Comparison of ENCODE assay signal across 11 mouse cellular contexts in the genomic region with DNA sequence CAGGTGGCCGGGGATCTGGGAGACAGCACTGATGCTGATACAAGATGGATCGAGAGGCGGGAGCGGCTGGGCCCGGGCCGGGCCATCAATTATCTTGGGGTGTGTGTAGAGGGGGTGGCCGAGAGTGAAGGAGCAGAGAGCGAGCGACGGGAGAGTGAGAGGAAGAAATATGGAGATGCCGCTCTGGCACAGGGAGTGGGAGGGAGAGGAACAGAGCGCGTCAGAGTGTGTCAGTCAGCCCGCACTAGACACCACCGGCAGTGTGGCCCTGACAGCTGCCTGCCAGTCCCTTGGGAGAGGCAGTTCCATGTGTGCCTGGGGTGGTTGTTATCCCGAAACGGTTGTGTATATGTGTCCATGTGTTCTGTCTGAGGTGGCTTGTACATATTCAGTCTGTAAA. TPM values are rescaled to one million over a fixed set of nuclear protein-coding genes. Genes with fewer than 3 reads are reported as not detected.
DNase-seq lines count a peak whose midpoint lies in the region; ATAC-seq lines count a peak whose summit lies in the region.
"Had no signal": no experiment of that assay in that cellular context is flagged by ENCODE, and none has a peak within 500 bp of the region (broad histone marks: within the 10 kb centered on the region; RNA-seq: fewer than 3 reads in every experiment).

No protein-coding gene starts in this region.

- ATAC-seq in heart, embryonic 12.5 days (ENCODE audit: insufficient number of reproducible peaks, low FRiP score) = no peak
- ATAC-seq in forebrain, embryonic 13.5 days = peak; percentile 25
- no peak for ATAC-seq in limb, embryonic 11.5 days (ENCODE audit: insufficient number of reproducible peaks, low FRiP score, low TSS enrichment, low read depth)
- ATAC-seq in neural tube, embryonic 12.5 days (ENCODE audit: low FRiP score, low read depth) = peak; percentile 31

- no peaks in the 10 kb centered on the region for H3K36me3 ChIP-seq in heart, embryonic 10.5 days
- no peaks in the 10 kb centered on the region for H3K36me3 ChIP-seq in heart, embryonic 12.5 days
- H3K36me3 ChIP-seq in forebrain, embryonic 13.5 days (ENCODE audit: poor library complexity, severe bottlenecking) = no peaks in the 10 kb centered on the region
- no peaks in the 10 kb centered on the region for H3K36me3 ChIP-seq in limb, embryonic 11.5 days (ENCODE audit: control insufficient read depth, insufficient read depth, low read length)
- H3K36me3 ChIP-seq in neural tube, embryonic 12.5 days = no peaks in the 10 kb centered on the region
- H3K36me3 ChIP-seq: stomach, embryonic 15.5 days had no signal

- H3K4me2 ChIP-seq in heart, embryonic 12.5 days = no peak overlapping the region
- H3K4me2 ChIP-seq in forebrain, embryonic 13.5 days = peak overlapping the region; percentile 83
- H3K4me2 ChIP-seq in limb, embryonic 11.5 days (ENCODE audit: low read depth, severe bottlenecking) = no peak overlapping the region
- H3K4me2 ChIP-seq in neural tube, embryonic 12.5 days (replicated peaks) = peak overlapping the region; percentile 81

- WGBS in heart, embryonic 10.5 days = 4% methylated on average over 17 of the region's 17 CpGs
- 4% methylated on average over 17 of the region's 17 CpGs for WGBS in heart, embryonic 12.5 days
- WGBS in forebrain, embryonic 13.5 days = 4% methylated on average over 16 of the region's 17 CpGs
- WGBS in limb, embryonic 11.5 days = 3% methylated on average over 17 of the region's 17 CpGs
- WGBS in neural tube, embryonic 12.5 days = 1% methylated on average over 17 of the region's 17 CpGs

- DNase-seq in heart, embryonic 10.5 days (ENCODE audit: low spot score) = no peak
- DNase-seq in limb, embryonic 11.5 days (ENCODE audit: low spot score) = peak; percentile 37
- DNase-seq in heart, adult 18-20 months = no peak
- DNase-seq in cerebellum, adult 18-20 months = no peak
- no peak for DNase-seq in lung, postnatal 10 days
- DNase-seq: kidney, postnatal 25 days; left cerebral cortex, postnatal 4 days had no signal

- H3K27ac ChIP-seq in heart, embryonic 10.5 days = no peak overlapping the region
- no peak overlapping the region for H3K27ac ChIP-seq in heart, embryonic 12.5 days (ENCODE audit: poor library complexity, severe bottlenecking)
- peak overlapping the region; percentile 70 for H3K27ac ChIP-seq in forebrain, embryonic 13.5 days
- no peak overlapping the region for H3K27ac ChIP-seq in limb, embryonic 11.5 days (replicated peaks; ENCODE audit: low read depth, low read length)
- H3K27ac ChIP-seq in neural tube, embryonic 12.5 days = peak overlapping the region; percentile 84
- H3K27ac ChIP-seq: stomach, embryonic 15.5 days had no signal

- peaks cover 38% of the 10 kb centered on the region for H3K4me1 ChIP-seq in heart, embryonic 10.5 days
- peaks cover 12% of the 10 kb centered on the region for H3K4me1 ChIP-seq in heart, embryonic 12.5 days (replicated peaks)
- H3K4me1 ChIP-seq in forebrain, embryonic 13.5 days = peaks cover 81% of the 10 kb centered on the region
- H3K4me1 ChIP-seq in limb, embryonic 11.5 days (ENCODE audit: control insufficient read depth, insufficient read depth, low read length) = peaks cover 49% of the 10 kb centered on the region
- H3K4me1 ChIP-seq in neural tube, embryonic 12.5 days = peaks cover 74% of the 10 kb centered on the region

- 0 out of 2 replicates have a peak overlapping the region, but pooled peaks have one; percentile 27 for H3K4me3 ChIP-seq in heart, embryonic 10.5 days
- H3K4me3 ChIP-seq in heart, embryonic 12.5 days = no peak overlapping the region
- no peak overlapping the region; the same call in 1 of the 2 replicates for H3K4me3 ChIP-seq in forebrain, embryonic 13.5 days
- no peak overlapping the region for H3K4me3 ChIP-seq in limb, embryonic 11.5 days (ENCODE audit: low read depth, low read length)
- H3K4me3 ChIP-seq in neural tube, embryonic 12.5 days = peak overlapping the region; percentile 9; the same call in 1 of the 2 replicates

- no peaks in the 10 kb centered on the region for H3K9me3 ChIP-seq in heart, embryonic 10.5 days
- no peaks in the 10 kb centered on the region for H3K9me3 ChIP-seq in heart, embryonic 12.5 days (replicated peaks)
- no peaks in the 10 kb centered on the region for H3K9me3 ChIP-seq in forebrain, embryonic 13.5 days (replicated peaks)
- no peaks in the 10 kb centered on the region for H3K9me3 ChIP-seq in limb, embryonic 11.5 days (ENCODE audit: control insufficient read depth, low read length)
- no peaks in the 10 kb centered on the region for H3K9me3 ChIP-seq in neural tube, embryonic 12.5 days
- H3K9me3 ChIP-seq: stomach, embryonic 15.5 days had no signal

- H3K27me3 ChIP-seq in heart, embryonic 10.5 days (ENCODE audit: insufficient read depth, poor library complexity, severe bottlenecking) = peaks cover 98% of the 10 kb centered on the region
- H3K27me3 ChIP-seq in heart, embryonic 12.5 days (replicated peaks) = peaks cover 96% of the 10 kb centered on the region
- peaks cover 89% of the 10 kb centered on the region for H3K27me3 ChIP-seq in forebrain, embryonic 13.5 days
- peaks cover 81% of the 10 kb centered on the region for H3K27me3 ChIP-seq in limb, embryonic 11.5 days (ENCODE audit: control insufficient read depth, insufficient read depth, low read length)
- peaks cover 91% of the 10 kb centered on the region for H3K27me3 ChIP-seq in neural tube, embryonic 12.5 days (replicated peaks)

- H3K9ac ChIP-seq in heart, embryonic 12.5 days = no peak overlapping the region
- H3K9ac ChIP-seq in forebrain, embryonic 13.5 days = peak overlapping the region; percentile 16; the same call in 1 of the 2 replicates
- H3K9ac ChIP-seq in limb, embryonic 11.5 days (ENCODE audit: low read length) = no peak overlapping the region
- peak overlapping the region; percentile 44 for H3K9ac ChIP-seq in neural tube, embryonic 12.5 days
- H3K9ac ChIP-seq: stomach, embryonic 15.5 days had no signal

RNA-seq across cellular contexts. Expression of gene Shmt2, which starts 5.2 kb away (rescaled TPM):
- 101 and 126 TPM in 2 replicates for polyA plus RNA-seq in heart, embryonic 10.5 days (2016; fragmentation: Nextera tagmentation; extraction: Ambion mirVana)
- 80.4 and 83.8 TPM in 2 replicates for polyA plus RNA-seq in heart, embryonic 12.5 days (2016; fragmentation: Nextera tagmentation; extraction: Ambion mirVana)
- 89.6 and 91.5 TPM in 2 replicates for polyA plus RNA-seq in forebrain, embryonic 13.5 days (2015; fragmentation: Nextera tagmentation; extraction: Ambion mirVana)
- 102 and 104 TPM in 2 replicates for polyA plus RNA-seq in limb, embryonic 11.5 days (2014; fragmentation: Nextera tagmentation; extraction: Ambion mirVana)
- polyA plus RNA-seq in neural tube, embryonic 12.5 days (2016; fragmentation: Nextera tagmentation; extraction: Ambion mirVana) = 74.2 and 76.9 TPM in 2 replicates
- total RNA-seq in heart, adult 18-20 months (2021) = 10 to 100 TPM; 39.3 to 44.7 TPM

RNA-seq across cellular contexts. Expression of gene Nxph4, which starts 6.9 kb away (rescaled TPM):
- 0.16 and 0.33 TPM in 2 replicates for polyA plus RNA-seq in heart, embryonic 10.5 days (2016; fragmentation: Nextera tagmentation; extraction: Ambion mirVana)
- 0.33 and 0.65 TPM in 2 replicates for polyA plus RNA-seq in heart, embryonic 12.5 days (2016; fragmentation: Nextera tagmentation; extraction: Ambion mirVana)
- polyA plus RNA-seq in forebrain, embryonic 13.5 days (2015; fragmentation: Nextera tagmentation; extraction: Ambion mirVana) = 36.8 and 50.7 TPM in 2 replicates
- polyA plus RNA-seq in limb, embryonic 11.5 days (2014; fragmentation: Nextera tagmentation; extraction: Ambion mirVana) = 0.95 and 1.2 TPM in 2 replicates
- 112 and 125 TPM in 2 replicates for polyA plus RNA-seq in neural tube, embryonic 12.5 days (2016; fragmentation: Nextera tagmentation; extraction: Ambion mirVana)
- total RNA-seq in heart, adult 18-20 months (2021) = under 1 TPM; 0.35 to 0.39 TPM

RNA-seq across cellular contexts. Expression of gene Ndufa4l2, which starts 12.7 kb away (rescaled TPM):
- polyA plus RNA-seq in heart, embryonic 10.5 days (2016; fragmentation: Nextera tagmentation; extraction: Ambion mirVana) = 7.8 and 9.0 TPM in 2 replicates
- 19.5 and 24.4 TPM in 2 replicates for polyA plus RNA-seq in heart, embryonic 12.5 days (2016; fragmentation: Nextera tagmentation; extraction: Ambion mirVana)
- polyA plus RNA-seq in forebrain, embryonic 13.5 days (2015; fragmentation: Nextera tagmentation; extraction: Ambion mirVana) = 11.9 and 12.8 TPM in 2 replicates
- 0.48 and 0.96 TPM in 2 replicates for polyA plus RNA-seq in limb, embryonic 11.5 days (2014; fragmentation: Nextera tagmentation; extraction: Ambion mirVana)
- polyA plus RNA-seq in neural tube, embryonic 12.5 days (2016; fragmentation: Nextera tagmentation; extraction: Ambion mirVana) = 7.3 and 7.6 TPM in 2 replicates
- total RNA-seq in heart, adult 18-20 months (2021) = 10 to 100 TPM; 23.9 to 27.0 TPM

RNA-seq across cellular contexts. Expression of gene Stac3, which starts 26.0 kb away (rescaled TPM):
- polyA plus RNA-seq in heart, embryonic 10.5 days (2016; fragmentation: Nextera tagmentation; extraction: Ambion mirVana) = 0.22 and 0.84 TPM in 2 replicates
- 0.50 and 1.1 TPM in 2 replicates for polyA plus RNA-seq in heart, embryonic 12.5 days (2016; fragmentation: Nextera tagmentation; extraction: Ambion mirVana)
- polyA plus RNA-seq in forebrain, embryonic 13.5 days (2015; fragmentation: Nextera tagmentation; extraction: Ambion mirVana) = 1.0 and 1.1 TPM in 2 replicates
- polyA plus RNA-seq in limb, embryonic 11.5 days (2014; fragmentation: Nextera tagmentation; extraction: Ambion mirVana) = 0.21 and 0.34 TPM in 2 replicates
- 4.3 and 5.8 TPM in 2 replicates for polyA plus RNA-seq in neural tube, embryonic 12.5 days (2016; fragmentation: Nextera tagmentation; extraction: Ambion mirVana)
- under 1 TPM; 0.37 to 0.54 TPM for total RNA-seq in heart, adult 18-20 months (2021)

Comparison
In these comparisons a context has a peak if more than half of its experiments do, and no peak if none do; other contexts are left out.
1. H3K4me3 ChIP-seq: peak in heart, embryonic 10.5 days (single experiment) and neural tube, embryonic 12.5 days (single experiment); none in heart, embryonic 12.5 days (single experiment), forebrain, embryonic 13.5 days (single experiment) and limb, embryonic 11.5 days (single experiment).
2. H3K27ac ChIP-seq: peak in forebrain, embryonic 13.5 days (single experiment) and neural tube, embryonic 12.5 days (single experiment); none in heart, embryonic 10.5 days (single experiment), heart, embryonic 12.5 days (single experiment) and limb, embryonic 11.5 days (single experiment).
3. ATAC-seq: peak in forebrain, embryonic 13.5 days (single experiment) and neural tube, embryonic 12.5 days (single experiment); none in heart, embryonic 12.5 days (single experiment) and limb, embryonic 11.5 days (single experiment).
4. H3K4me2 ChIP-seq: peak in forebrain, embryonic 13.5 days (single experiment) and neural tube, embryonic 12.5 days (single experiment); none in heart, embryonic 12.5 days (single experiment) and limb, embryonic 11.5 days (single experiment).
5. H3K9ac ChIP-seq: peak in forebrain, embryonic 13.5 days (single experiment) and neural tube, embryonic 12.5 days (single experiment); none in heart, embryonic 12.5 days (single experiment) and limb, embryonic 11.5 days (single experiment).
6. RNA of gene Nxph4, which starts 6.9 kb away (polyA plus RNA-seq): 112 to 125 TPM in neural tube, embryonic 12.5 days and 36.8 to 50.7 TPM in forebrain, embryonic 13.5 days; 0.95 to 1.2 TPM in limb, embryonic 11.5 days, 0.33 to 0.65 TPM in heart, embryonic 12.5 days and 0.16 to 0.33 TPM in heart, embryonic 10.5 days; every median in the first group is over 10 times any median in the second.